Mouse (Mus musculus): ENCODE measurements around the gene Tmem210.

GRCm38 (mm10) chr2:25255284-25255779 is 32.6 kb upstream of the Tmem210 start, which contains the start of gene Tmem203:
- TF ChIP-seq CTCF (IDR thresholded peaks at IDR 0.05; ENCODE audit: borderline replicate concordance, extremely low read depth, insufficient read depth, insufficient read length) (no peak), POLR2A (IDR thresholded peaks at IDR 0.05; ENCODE audit: borderline replicate concordance, extremely low read depth, insufficient read depth, insufficient read length, poor library complexity, severe bottlenecking) (peak; percentile 54; the same call in 1 of the 2 replicates)
